Mouse (Mus musculus) embryonic fibroblast, embryonic 13.5 days (primary cell): ENCODE data around the gene Filip1.

Experiments
- CTCF ChIP-seq: IDR thresholded peaks from 2 replicates; pipeline ENCODE4 v1.5.1; 2011; ENCODE audit warnings: mild to moderate bottlenecking, control low read depth, low read length, moderate library complexity, borderline replicate concordance; ENCODE audit not compliant: insufficient read depth
- POLR2A ChIP-seq: IDR thresholded peaks from 2 replicates; pipeline ENCODE4 v1.6.1; 2011; ENCODE audit warnings: low read depth, mild to moderate bottlenecking, control low read depth, low read length, moderate library complexity

DNA sequence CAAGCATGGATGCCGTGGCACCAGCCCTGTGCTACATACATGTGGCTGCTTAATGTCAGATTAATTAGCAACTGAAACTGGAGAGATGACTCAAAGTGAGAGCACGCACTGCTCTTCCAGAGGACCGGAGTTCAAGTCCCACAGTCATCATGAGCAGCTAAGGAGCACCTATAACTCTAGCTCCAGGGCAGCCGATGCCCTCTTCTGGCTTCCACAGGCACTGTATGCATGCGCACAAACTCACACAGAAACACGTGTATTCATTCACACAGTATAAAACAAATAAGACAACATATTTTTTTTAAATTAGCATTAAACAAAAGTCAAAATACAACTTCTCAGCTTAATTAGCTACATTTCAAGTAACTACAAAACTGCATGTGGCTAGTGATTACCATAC, 123.5 kb downstream of the Filip1 start:
- no peak for TF ChIP-seq CTCF
- no peak for TF ChIP-seq POLR2A
